Mouse (Mus musculus) megakaryocyte, adult 5-6 weeks (primary cell): ENCODE measurements at regions not wholly inside any gene's neighbourhood (a gene's known extent, or its start where the extent isn't known, plus 50 kb on each side); places are given as distances from the start of the nearest gene placed in this dataset.

Experiments
- ATAC-seq: 2 replicates; pipeline ENCODE4 v1.8.0; 2016; ENCODE audit warnings: mild to moderate bottlenecking, inconsistent platforms; ENCODE audit not compliant: poor library complexity, severe bottlenecking

GRCm38 (mm10) chr15:28823526-28823925 lies 620.0 kb downstream of the Dnah5 start:
- no peak for ATAC-seq

- ATAC-seq, result no peak
Measured at GRCm38 (mm10) chr15:28834831-28835230, 631.3 kb downstream of the Dnah5 start.

DNA sequence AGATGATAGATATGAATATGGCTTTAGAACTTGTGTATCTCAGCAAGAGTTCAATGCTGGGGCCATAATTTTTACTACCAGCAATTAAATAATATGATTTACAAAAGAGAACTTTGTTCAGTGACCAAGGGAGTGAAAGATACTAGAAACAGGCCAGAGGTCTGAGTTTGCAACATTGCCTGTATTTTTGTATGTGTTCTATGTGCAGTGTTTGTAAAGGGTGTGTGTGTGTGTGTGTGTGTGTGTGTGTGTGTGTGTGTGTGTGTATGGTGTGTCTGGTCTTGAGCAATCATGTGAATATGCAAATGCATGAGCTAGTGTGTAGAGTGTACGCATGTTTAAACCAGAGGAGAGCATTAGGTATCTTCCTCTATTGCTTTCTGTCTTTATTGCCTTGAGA lies 636.8 kb downstream of the Dnah5 start:
- no peak for ATAC-seq

DNA sequence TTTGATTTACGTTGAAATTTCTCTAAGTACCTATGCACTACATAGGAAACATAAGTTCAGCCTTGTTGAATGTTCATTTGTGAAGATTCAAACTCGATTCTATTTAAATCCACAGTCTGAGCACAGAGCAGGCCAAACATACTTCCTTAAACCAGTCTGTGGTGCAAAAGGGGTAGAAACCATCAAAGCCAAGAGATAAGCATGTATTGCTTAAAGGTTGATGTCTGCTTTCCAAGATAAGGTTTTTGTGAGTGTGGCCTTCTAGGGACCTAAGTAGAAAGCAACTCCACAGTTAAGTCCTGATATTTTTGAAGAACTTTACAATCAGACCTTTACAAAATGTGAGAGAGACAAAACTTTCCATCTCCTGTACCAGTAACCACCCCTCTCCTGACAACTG lies 652.9 kb downstream of the Dnah5 start:
- ATAC-seq, result peak; percentile 66

DNA sequence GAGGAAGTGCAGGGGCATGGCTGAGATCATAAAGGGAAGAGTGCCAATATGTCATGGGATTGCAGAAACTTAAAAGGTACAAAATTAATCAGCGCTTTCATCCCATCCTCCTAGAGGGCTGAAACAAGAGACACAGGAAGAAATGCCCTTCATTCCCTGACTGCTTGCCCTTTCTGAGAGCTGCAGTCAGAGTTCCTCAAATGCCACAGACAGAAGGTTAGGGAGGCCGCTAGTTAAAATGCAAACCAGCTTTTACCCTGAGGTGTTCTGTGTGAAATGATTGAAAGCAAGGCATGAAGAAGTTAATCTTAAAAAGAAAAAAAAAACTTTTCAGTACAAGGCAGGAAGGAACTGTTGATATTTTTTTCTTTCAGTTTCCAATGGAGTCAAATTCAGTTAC lies 654.6 kb downstream of the Dnah5 start:
- no peak for ATAC-seq

DNA sequence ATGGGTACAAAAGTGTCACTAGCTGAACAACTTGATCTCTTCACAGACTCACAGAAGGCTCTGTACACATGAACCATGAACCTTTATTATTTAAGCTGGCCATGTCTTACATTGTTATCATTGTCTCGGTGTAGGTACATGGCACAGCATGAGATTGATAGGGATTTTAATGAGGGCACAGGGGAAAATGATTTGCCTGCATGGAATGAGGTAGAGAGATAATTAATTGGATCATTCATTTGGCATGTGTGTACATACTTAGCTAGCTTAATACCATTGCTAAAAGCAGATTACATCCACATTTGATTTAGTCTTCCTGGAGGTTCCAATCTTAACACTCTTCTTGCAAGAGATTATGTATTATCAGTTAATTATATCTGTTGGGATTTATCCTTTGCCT lies 660.5 kb downstream of the Dnah5 start:
- no peak for ATAC-seq

DNA sequence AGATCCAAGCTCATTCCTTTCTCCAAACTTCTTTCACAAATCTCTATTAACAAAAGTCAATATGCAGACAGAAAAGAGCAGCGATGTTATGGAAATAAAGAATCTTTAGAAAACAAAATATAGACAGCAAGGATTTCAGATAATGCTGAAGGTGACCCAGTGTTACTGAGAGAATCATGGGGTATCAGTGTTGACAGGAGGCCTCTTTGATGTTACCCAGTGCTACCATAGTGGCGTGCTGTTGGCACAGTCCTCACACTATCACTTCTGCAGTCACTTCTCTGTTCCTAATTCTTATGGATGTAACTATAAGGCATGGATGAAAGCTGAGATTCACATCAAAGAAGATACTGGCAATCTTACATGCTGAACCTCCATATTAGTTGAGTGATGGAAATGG lies 661.4 kb downstream of the Dnah5 start:
- no peak for ATAC-seq

DNA sequence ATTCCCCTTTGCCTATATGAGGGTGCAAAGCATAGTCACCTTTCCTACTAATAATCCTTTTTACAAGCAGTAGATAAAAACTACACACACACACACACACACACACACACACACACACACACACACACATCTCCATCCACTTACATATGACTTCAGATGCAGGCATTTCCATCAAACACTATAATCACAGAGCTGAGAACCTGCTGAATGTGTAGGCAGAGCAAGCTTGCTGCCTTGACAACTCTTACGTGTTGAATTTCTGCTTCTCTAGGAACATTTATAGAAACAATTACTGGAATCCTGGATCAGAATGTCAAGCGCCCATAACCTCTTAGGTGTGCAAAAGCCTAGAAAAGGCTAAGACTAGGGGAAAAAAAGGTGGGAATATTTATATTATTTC lies 669.4 kb downstream of the Dnah5 start:
- no peak for ATAC-seq

DNA sequence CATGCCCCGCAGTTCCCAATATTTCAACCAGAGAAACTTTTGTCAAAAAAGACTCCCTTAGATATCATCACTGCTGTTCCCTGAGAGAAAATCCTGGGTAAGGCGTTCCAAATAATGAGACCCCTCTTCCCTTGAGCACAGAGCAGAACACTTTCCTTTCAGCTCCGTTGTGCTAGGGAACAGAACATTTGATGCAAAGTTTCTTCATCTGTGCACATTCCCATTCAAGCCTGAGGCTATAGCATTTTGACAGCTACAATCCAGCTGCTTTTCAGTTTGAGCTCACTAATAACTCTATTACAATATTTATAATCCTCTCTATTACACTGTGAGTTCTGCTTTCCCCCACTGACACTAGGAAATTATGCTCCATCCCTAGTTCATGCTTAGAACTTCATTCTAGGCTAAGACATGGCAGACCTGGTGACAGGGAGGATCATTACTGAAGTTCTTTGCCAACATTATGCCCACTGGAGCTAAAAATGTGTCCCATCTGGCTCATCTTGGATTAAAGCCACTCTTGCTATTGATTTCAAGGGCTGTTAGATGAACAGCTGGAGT lies 692.8 kb downstream of the Dnah5 start:
- no peak for ATAC-seq

DNA sequence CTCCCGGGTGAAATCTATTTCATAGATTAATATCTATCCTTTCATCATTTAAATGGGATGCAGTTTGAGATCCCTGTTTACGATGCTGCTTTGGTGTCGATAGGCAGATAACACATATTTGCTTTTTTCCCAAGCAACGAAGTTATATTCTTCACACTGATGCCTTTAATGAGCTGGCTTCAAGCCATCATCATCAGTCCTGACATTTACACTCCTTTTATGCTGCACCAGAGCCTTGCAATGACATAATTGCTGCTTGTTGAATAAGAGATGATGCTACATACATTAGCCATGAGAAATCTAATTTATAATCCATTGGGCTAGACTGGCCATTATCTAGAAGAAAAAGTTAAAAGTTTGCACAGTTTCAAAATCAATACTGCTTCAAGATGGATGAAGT lies 718.9 kb downstream of the Dnah5 start:
- no peak for ATAC-seq

- no peak for ATAC-seq
Measured at GRCm38 (mm10) chr15:28948245-28948644, 744.7 kb downstream of the Dnah5 start.
